In genomic region chr10:111144371-111144959, GRCm38 (mm10) we compare ENCODE assay signal across 22 mouse cellular contexts. TPM values are rescaled to one million over a fixed set of nuclear protein-coding genes. Genes with fewer than 3 reads are reported as not detected.
A peak's percentile ranks its signal among the peaks of the same experiment; 100 is the strongest.
DNase-seq lines count a peak whose midpoint lies in the region; ATAC-seq and TF ChIP-seq lines count a peak whose summit lies in the region.
"Had no signal": no experiment of that assay in that cellular context is flagged by ENCODE, and none has a peak within 500 bp of the region (broad histone marks: within the 10 kb centered on the region; RNA-seq: fewer than 3 reads in every experiment).

No protein-coding gene starts in this region.

- H3K9ac ChIP-seq in forebrain, embryonic 14.5 days (ENCODE audit: low read length): no peak overlapping the region
- no peak overlapping the region for H3K9ac ChIP-seq in forebrain, embryonic 12.5 days
- no peak overlapping the region for H3K9ac ChIP-seq in heart, embryonic 13.5 days
- H3K9ac ChIP-seq in ES-Bruce4 (ENCODE audit: low read depth, poor library complexity, severe bottlenecking): no peak overlapping the region
- H3K9ac ChIP-seq: embryonic facial prominence, embryonic 15.5 days; heart, embryonic 12.5 days; hindbrain, embryonic 14.5 days; intestine, embryonic 15.5 days had no signal

- no peaks in the 10 kb centered on the region for H3K27me3 ChIP-seq in forebrain, embryonic 14.5 days (replicated peaks; ENCODE audit: control insufficient read depth, insufficient read depth, low read length)
- H3K27me3 ChIP-seq in forebrain, embryonic 12.5 days: no peaks in the 10 kb centered on the region
- H3K27me3 ChIP-seq in heart, embryonic 13.5 days (replicated peaks): no peaks in the 10 kb centered on the region
- no peaks in the 10 kb centered on the region for H3K27me3 ChIP-seq in ES-Bruce4 (ENCODE audit: control insufficient read depth, insufficient read depth, low read length, poor library complexity, severe bottlenecking)
- H3K27me3 ChIP-seq: embryonic facial prominence, embryonic 15.5 days; heart, embryonic 12.5 days; intestine, embryonic 15.5 days had no signal

- intact Hi-C loops in heart, postnatal 14 days (cut with DNase I): no loop called here

- H3K36me3 ChIP-seq in forebrain, embryonic 14.5 days (ENCODE audit: control insufficient read depth, insufficient read depth, low read length): no peaks in the 10 kb centered on the region
- no peaks in the 10 kb centered on the region for H3K36me3 ChIP-seq in forebrain, embryonic 12.5 days (replicated peaks)
- no peaks in the 10 kb centered on the region for H3K36me3 ChIP-seq in heart, embryonic 13.5 days
- no peaks in the 10 kb centered on the region for H3K36me3 ChIP-seq in ES-Bruce4 (ENCODE audit: control insufficient read depth, insufficient read depth, low read length, poor library complexity, severe bottlenecking)
- H3K36me3 ChIP-seq: embryonic facial prominence, embryonic 15.5 days; forebrain, embryonic 10.5 days; heart, embryonic 12.5 days; intestine, embryonic 15.5 days had no signal

- H3K9me3 ChIP-seq in forebrain, embryonic 14.5 days (replicated peaks; ENCODE audit: control insufficient read depth, low read length): no peaks in the 10 kb centered on the region
- no peaks in the 10 kb centered on the region for H3K9me3 ChIP-seq in forebrain, embryonic 12.5 days
- H3K9me3 ChIP-seq in heart, embryonic 13.5 days: no peaks in the 10 kb centered on the region
- H3K9me3 ChIP-seq in ES-Bruce4 (replicated peaks; ENCODE audit: control insufficient read depth, insufficient read depth, low read length, poor library complexity, severe bottlenecking): no peaks in the 10 kb centered on the region
- H3K9me3 ChIP-seq: embryonic facial prominence, embryonic 15.5 days; forebrain, embryonic 10.5 days; heart, embryonic 12.5 days; intestine, embryonic 15.5 days had no signal

- peak; percentile 11 for DNase-seq in forebrain, embryonic 14.5 days (ENCODE audit: low spot score)
- no peak for DNase-seq in heart, postnatal 14 days
- DNase-seq in ZHBTc4 (ENCODE audit: low read depth, low spot score): peak; percentile 66
- no peak for DNase-seq in thymus, postnatal 0 days (ENCODE audit: low spot score)
- DNase-seq in lung, postnatal 14 days: no peak
- DNase-seq: adrenal gland, postnatal 10 days; B cell, adult 2 months; cerebellum, adult 2 months; cerebellum, postnatal 10 days; embryo, embryonic 11 days; gastrocnemius, postnatal 10 days; kidney, adult 18-20 months had no signal

- no peak for TF ChIP-seq CTCF in ES-Bruce4 (IDR thresholded peaks at IDR 0.05; ENCODE audit: low read depth, low read length)

- no peak for TF ChIP-seq POLR2A in ES-Bruce4 (IDR thresholded peaks at IDR 0.05; ENCODE audit: insufficient read depth, low read length)

- WGBS in forebrain, embryonic 14.5 days: 83% methylated on average over 11 of the region's 11 CpGs
- WGBS in forebrain, embryonic 12.5 days: 86% methylated on average over 11 of the region's 11 CpGs
- 63% methylated on average over 11 of the region's 11 CpGs for WGBS in heart, embryonic 13.5 days

- H3K4me1 ChIP-seq in forebrain, embryonic 14.5 days (ENCODE audit: control insufficient read depth, insufficient read depth, low read length): no peaks in the 10 kb centered on the region
- H3K4me1 ChIP-seq in forebrain, embryonic 12.5 days: no peaks in the 10 kb centered on the region
- H3K4me1 ChIP-seq in heart, embryonic 13.5 days: peaks cover 27% of the 10 kb centered on the region
- H3K4me1 ChIP-seq in ES-Bruce4 (ENCODE audit: control insufficient read depth, insufficient read depth, low read length): no peaks in the 10 kb centered on the region
- H3K4me1 ChIP-seq: embryonic facial prominence, embryonic 15.5 days; forebrain, embryonic 10.5 days; intestine, embryonic 15.5 days had no signal

- H3K27ac ChIP-seq in forebrain, embryonic 14.5 days (ENCODE audit: low read depth, low read length): no peak overlapping the region
- no peak overlapping the region for H3K27ac ChIP-seq in forebrain, embryonic 12.5 days
- H3K27ac ChIP-seq in heart, embryonic 13.5 days (replicated peaks): 0 out of 2 replicates have a peak overlapping the region, but pooled peaks have one; percentile 9
- H3K27ac ChIP-seq in ES-Bruce4 (ENCODE audit: insufficient read depth, low read length): no peak overlapping the region
- H3K27ac ChIP-seq: embryonic facial prominence, embryonic 15.5 days; forebrain, embryonic 10.5 days; hindbrain, embryonic 14.5 days; intestine, embryonic 15.5 days had no signal

- ATAC-seq in forebrain, embryonic 14.5 days: no peak
- ATAC-seq in forebrain, embryonic 12.5 days (ENCODE audit: low FRiP score): no peak
- no peak for ATAC-seq in heart, embryonic 13.5 days (ENCODE audit: extremely low read depth, insufficient number of reproducible peaks, low FRiP score, low TSS enrichment)
- ATAC-seq: CD4-positive, CD25-positive, alpha-beta regulatory T cell, adult 4 months; intestine, embryonic 15.5 days had no signal

- no peak overlapping the region for H3K4me3 ChIP-seq in forebrain, embryonic 14.5 days (ENCODE audit: low read depth, low read length)
- no peak overlapping the region for H3K4me3 ChIP-seq in forebrain, embryonic 12.5 days (replicated peaks)
- H3K4me3 ChIP-seq in heart, embryonic 13.5 days: no peak overlapping the region
- H3K4me3 ChIP-seq in ES-Bruce4 (ENCODE audit: low read depth, low read length): no peak overlapping the region
- H3K4me3 ChIP-seq: embryonic facial prominence, embryonic 15.5 days; erythroblast, embryonic 14.5 days; forebrain, embryonic 10.5 days; heart, embryonic 12.5 days; intestine, embryonic 15.5 days had no signal

- H3K4me2 ChIP-seq in forebrain, embryonic 14.5 days (ENCODE audit: low read length): no peak overlapping the region
- H3K4me2 ChIP-seq in forebrain, embryonic 12.5 days: no peak overlapping the region
- no peak overlapping the region for H3K4me2 ChIP-seq in heart, embryonic 13.5 days
- H3K4me2 ChIP-seq: embryonic facial prominence, embryonic 15.5 days; heart, embryonic 12.5 days; hindbrain, embryonic 14.5 days; intestine, embryonic 15.5 days had no signal

- TF ChIP-seq EP300 in ES-Bruce4 (IDR thresholded peaks at IDR 0.05; ENCODE audit: insufficient read depth, low read depth, low read length): peak; percentile 58; the same call in 1 of the 2 replicates

RNA-seq across cellular contexts. Expression of gene Osbpl8, which starts 20.1 kb away (rescaled TPM):
- polyA plus RNA-seq in forebrain, embryonic 14.5 days (2014; fragmentation: Nextera tagmentation; extraction: Ambion mirVana): 12.9 and 17.4 TPM in 2 replicates
- polyA plus RNA-seq in forebrain, embryonic 12.5 days (2016; fragmentation: Nextera tagmentation; extraction: Ambion mirVana): 18.9 and 20.6 TPM in 2 replicates
- polyA plus RNA-seq in heart, embryonic 13.5 days (2015; fragmentation: Nextera tagmentation; extraction: Ambion mirVana): 22.5 and 26.4 TPM in 2 replicates
- total RNA-seq in heart, postnatal 14 days (2021): 10 to 100 TPM; 68.2 to 78.9 TPM
- 14.1 and 16.4 TPM in 2 replicates for polyA plus RNA-seq in ES-Bruce4 (2011; ENCODE audit: insufficient read depth, insufficient read length, low read depth, missing spikeins)
- polyA plus RNA-seq in thymus, postnatal 0 days (2015; fragmentation: Nextera tagmentation; extraction: Ambion mirVana): 28.1 and 35.3 TPM in 2 replicates

Comparison
In these comparisons a context has a peak if more than half of its experiments do, and no peak if none do; other contexts are left out.
1. DNase-seq: peak in forebrain, embryonic 14.5 days (single experiment) and ZHBTc4 (single experiment); none in heart, postnatal 14 days (0 of 2), thymus, postnatal 0 days (single experiment) and lung, postnatal 14 days (single experiment).